Mouse (Mus musculus) yolk sac, embryonic 10.5 days (tissue): ENCODE data around the gene Ceacam11.
"Not testable (repeated sequence)": the region's sequence is repeated elsewhere in the genome, so short reads cannot be mapped to it uniquely, and the experiment has no call there.

Experiments
- DNase-seq: peaks from one replicate; pipeline ENCODE4 v3.0.0-alpha.2; 2017; ENCODE audit warnings: low spot score

The Ceacam11 gene

GRCm38 (mm10) chr7:17971824-17972223 lies at the start of gene Ceacam11:
Gene Ceacam11 (plus strand): TSS chr7:17972124.
- DNase-seq, result no peak

GRCm38 (mm10) chr7:18001131-18001530 lies 29.2 kb downstream of the Ceacam11 start:
- not testable (repeated sequence) for DNase-seq

GRCm38 (mm10) chr7:18009589-18009988 lies 37.7 kb downstream of the Ceacam11 start, which contains the start of gene Ceacam13:
Gene Ceacam13 (plus strand): TSS chr7:18009889.
- DNase-seq, result no peak
